Mouse (Mus musculus) kidney, adult 8-10 months (tissue): ENCODE results near the gene Traf3ip2.

Experiments used
- DNase-seq, 2 experiments: peaks; one replicate each; pipeline ENCODE4 v3.0.0; 2022

Gene Traf3ip2

GRCm38 (mm10) chr10:39634423-39635101, 21.8 kb downstream of the Traf3ip2 start:
- DNase-seq: no peak

GRCm38 (mm10) chr10:39638862-39639261, 26.1 kb downstream of the Traf3ip2 start:
- DNase-seq: no peak

- DNase-seq: no peak
Measured at GRCm38 (mm10) chr10:39639783-39640182, 27.0 kb downstream of the Traf3ip2 start.

- no peak for DNase-seq
Measured at GRCm38 (mm10) chr10:39640817-39641226, 28.1 kb downstream of the Traf3ip2 start.

GRCm38 (mm10) chr10:39645789-39646628, 33.3 kb downstream of the Traf3ip2 start:
- no peak for DNase-seq

- DNase-seq: no peak
Measured at GRCm38 (mm10) chr10:39646629-39647019, 33.9 kb downstream of the Traf3ip2 start.

GRCm38 (mm10) chr10:39647118-39647517, 34.4 kb downstream of the Traf3ip2 start:
- no peak for DNase-seq

GRCm38 (mm10) chr10:39648278-39648677, 35.5 kb downstream of the Traf3ip2 start:
- DNase-seq: no peak

- no peak for DNase-seq
Measured at GRCm38 (mm10) chr10:39649550-39649949, 36.8 kb downstream of the Traf3ip2 start.

GRCm38 (mm10) chr10:39650316-39650715, 37.6 kb downstream of the Traf3ip2 start:
- no peak for DNase-seq

GRCm38 (mm10) chr10:39654001-39654416, 41.3 kb downstream of the Traf3ip2 start:
- DNase-seq: no peak

GRCm38 (mm10) chr10:39658901-39659410, 46.2 kb downstream of the Traf3ip2 start:
- no peak for DNase-seq

- peak; percentile 48 to 74 for DNase-seq
Measured at GRCm38 (mm10) chr10:39659411-39660268, 46.9 kb downstream of the Traf3ip2 start.

- DNase-seq: no peak
Measured at GRCm38 (mm10) chr10:39660269-39660655, 47.5 kb downstream of the Traf3ip2 start.

GRCm38 (mm10) chr10:39660698-39661097, 48.0 kb downstream of the Traf3ip2 start:
- DNase-seq: peak in 1 of 2 experiments; percentile 37

- no peak for DNase-seq
Measured at GRCm38 (mm10) chr10:39665071-39665502, 52.4 kb downstream of the Traf3ip2 start.

GRCm38 (mm10) chr10:39666027-39666426, 53.3 kb downstream of the Traf3ip2 start:
- no peak for DNase-seq

- DNase-seq: no peak
Measured at GRCm38 (mm10) chr10:39671451-39671850, 58.7 kb downstream of the Traf3ip2 start.

- no peak for DNase-seq
Measured at GRCm38 (mm10) chr10:39672547-39673051, 59.9 kb downstream of the Traf3ip2 start.

GRCm38 (mm10) chr10:39674106-39674505, 61.4 kb downstream of the Traf3ip2 start:
- peak in 1 of 2 experiments; percentile 22 for DNase-seq

GRCm38 (mm10) chr10:39674766-39675165, 62.0 kb downstream of the Traf3ip2 start:
- DNase-seq: no peak

GRCm38 (mm10) chr10:39678199-39678791, 65.6 kb downstream of the Traf3ip2 start:
- DNase-seq: no peak
